18 mouse cellular contexts compared by ENCODE assay signal in the genomic region with DNA sequence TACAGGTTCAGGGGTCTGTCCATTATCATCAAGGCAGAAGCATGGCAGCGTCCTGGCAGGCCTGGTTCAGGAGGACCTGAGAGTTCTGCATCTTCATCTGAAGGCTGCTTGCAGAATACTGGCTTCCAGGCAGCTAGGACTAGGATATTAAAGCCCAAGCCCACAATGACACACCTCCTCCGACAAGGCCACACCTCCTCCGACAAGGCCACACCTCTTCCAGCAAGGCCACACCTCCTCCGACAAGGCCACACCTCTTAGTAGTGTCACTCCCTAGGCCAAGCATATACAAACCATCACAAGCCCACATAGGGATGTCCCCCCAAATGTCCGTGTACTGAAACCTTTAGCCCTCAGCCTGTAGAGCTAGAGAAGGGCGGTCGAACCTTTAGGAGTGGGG. TPM values are rescaled to one million over a fixed set of nuclear protein-coding genes. Genes with fewer than 3 reads are reported as not detected.
A peak's percentile ranks its signal among the peaks of the same experiment; 100 is the strongest.
DNase-seq lines count a peak whose midpoint lies in the region; ATAC-seq lines count a peak whose summit lies in the region.
"Had no signal": no experiment of that assay in that cellular context is flagged by ENCODE, and none has a peak within 500 bp of the region (broad histone marks: within the 10 kb centered on the region; RNA-seq: fewer than 3 reads in every experiment).

No protein-coding gene starts in this region.

- H3K27me3 ChIP-seq in liver, embryonic 12.5 days (replicated peaks), result peaks cover 29% of the 10 kb centered on the region

- no peak overlapping the region for H3K4me2 ChIP-seq in liver, embryonic 12.5 days
- H3K4me2 ChIP-seq: forebrain, embryonic 15.5 days; hindbrain, embryonic 14.5 days had no signal

- H3K9me3 ChIP-seq in liver, embryonic 12.5 days (replicated peaks), result no peaks in the 10 kb centered on the region
- H3K9me3 ChIP-seq: forebrain, embryonic 15.5 days; midbrain, embryonic 10.5 days had no signal

- ATAC-seq in CD4-positive, CD25-positive, alpha-beta regulatory T cell, adult 4 months, result no peak
- peak; percentile 53 for ATAC-seq in liver, embryonic 12.5 days
- ATAC-seq: forebrain, embryonic 15.5 days had no signal

- H3K36me3 ChIP-seq in liver, embryonic 12.5 days, result no peaks in the 10 kb centered on the region
- H3K36me3 ChIP-seq: forebrain, embryonic 15.5 days; midbrain, embryonic 10.5 days had no signal

- WGBS in liver, embryonic 12.5 days (ENCODE audit: insufficient replicate concordance), result 53% methylated on average over 7 of the region's 7 CpGs

- H3K4me3 ChIP-seq in liver, embryonic 12.5 days, result no peak overlapping the region
- H3K4me3 ChIP-seq: forebrain, embryonic 15.5 days; midbrain, embryonic 10.5 days; myocyte had no signal

- peak; percentile 48 for DNase-seq in CD4-positive, CD25-positive, alpha-beta regulatory T cell, adult 2 months (ENCODE audit: low read depth, low spot score)
- DNase-seq in 416B (ENCODE audit: low read depth), result peak; percentile 55
- DNase-seq in R1 (ENCODE audit: low read depth, low spot score), result peak; percentile 67
- no peak for DNase-seq in urinary bladder, postnatal 10 days (ENCODE audit: low spot score)
- no peak for DNase-seq in ovary, postnatal 10 days (ENCODE audit: low spot score)
- DNase-seq in layer of hippocampus, postnatal 10 days (ENCODE audit: low spot score in 2 of 2), result no peak
- DNase-seq: cerebellum, adult 9-10 months; kidney, adult 2 months; kidney, postnatal 4 days; lung, postnatal 14 days; thymus, postnatal 14 days had no signal

- H3K27ac ChIP-seq in liver, embryonic 12.5 days, result no peak overlapping the region
- H3K27ac ChIP-seq: forebrain, embryonic 15.5 days; hindbrain, embryonic 14.5 days; midbrain, embryonic 10.5 days; stomach, postnatal 0 days had no signal

- no peak overlapping the region for H3K9ac ChIP-seq in liver, embryonic 12.5 days
- H3K9ac ChIP-seq: forebrain, embryonic 15.5 days; hindbrain, embryonic 14.5 days had no signal

- H3K4me1 ChIP-seq in liver, embryonic 12.5 days, result peaks cover 22% of the 10 kb centered on the region

RNA-seq across cellular contexts. Expression of a gene that starts 2.3 kb away (rescaled TPM):
- 10 to 100 TPM; 55.3 to 74.9 TPM for polyA plus RNA-seq in CD4-positive, CD25-positive, alpha-beta regulatory T cell, adult 4 months (2017; shearing (Covaris generic))
- 1.9 and 2.2 TPM in 2 replicates for polyA plus RNA-seq in liver, embryonic 12.5 days (2016; fragmentation: Nextera tagmentation; extraction: Ambion mirVana)
- 1 to 10 TPM; 4.8 to 6.2 TPM for total RNA-seq in layer of hippocampus, postnatal 10 days (2021)

Comparison
In these comparisons a context has a peak if more than half of its experiments do, and no peak if none do; other contexts are left out.
1. DNase-seq: peak in CD4-positive, CD25-positive, alpha-beta regulatory T cell, adult 2 months (single experiment), 416B (single experiment) and R1 (single experiment); none in urinary bladder, postnatal 10 days (single experiment), ovary, postnatal 10 days (single experiment) and layer of hippocampus, postnatal 10 days (0 of 2).
2. RNA of a gene that starts 2.3 kb away (polyA plus RNA-seq): 55.3 to 74.9 TPM in CD4-positive, CD25-positive, alpha-beta regulatory T cell, adult 4 months; 1.9 to 2.2 TPM in liver, embryonic 12.5 days; every median in the first group is over 10 times any median in the second.